Mouse (Mus musculus): ENCODE results near the gene Rhag.

DNA sequence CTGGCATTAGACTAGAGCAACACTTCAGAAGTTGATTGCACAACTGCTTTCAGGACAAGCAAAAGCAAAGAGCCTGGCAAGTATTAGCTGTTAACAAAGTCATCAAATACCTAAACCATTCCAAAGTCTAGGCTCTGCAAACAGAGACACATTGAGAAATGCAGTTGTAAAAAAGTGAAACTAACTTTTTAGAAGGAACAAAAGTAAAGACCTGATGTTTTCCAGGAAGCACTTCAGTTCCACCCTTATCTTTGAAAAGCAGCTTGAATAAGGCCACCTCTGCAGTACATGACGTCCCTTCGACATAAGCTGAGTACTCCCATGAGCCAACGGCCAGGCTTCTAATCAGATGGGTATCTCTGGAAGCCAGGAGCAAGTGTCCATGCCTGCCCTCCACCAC, 4.4 kb upstream of the Rhag start:
- TF ChIP-seq CTCF (IDR thresholded peaks at IDR 0.05; ENCODE audit: low read depth, low read length) (no peak), POLR2A (IDR thresholded peaks at IDR 0.05; ENCODE audit: extremely low read depth, insufficient read depth, low read length) (no peak)

Data from liver, adult 2 months (tissue).